Mouse (Mus musculus) central nervous system, embryonic 11.5 days (tissue): ENCODE measurements around the gene Eml2. TPM values are rescaled to one million over a fixed set of nuclear protein-coding genes. Genes with fewer than 3 reads are reported as not detected.

Source experiments
- polyA plus RNA-seq: library from polyadenylated mRNA; depleted of rRNA; stranded (reverse); fragments of >200 nt; gene quantifications from 2 replicates; pipeline ENCODE4 v1.2.3, GENCODE M21; 2012; rRNA removed

Gene Eml2
- polyA plus RNA-seq = 26.1 and 34.5 TPM in 2 replicates

GRCm38 (mm10) chr7:19175708-19176515 is at the start of gene Eml2:
Gene Eml2 (plus strand): TSS chr7:19176421.

GRCm38 (mm10) chr7:19148875-19149541 is 27.2 kb upstream of the Eml2 start, which contains the start of gene Qpctl:
Gene Qpctl (minus strand): TSS chr7:19149291.

GRCm38 (mm10) chr7:19149626-19150025 is 26.6 kb upstream of the Eml2 start, which contains the start of gene Snrpd2:
Gene Snrpd2 (plus strand): TSS chr7:19149722.

GRCm38 (mm10) chr7:19165656-19166423 is 10.4 kb upstream of the Eml2 start, which contains the start of gene Gipr:
Gene Gipr (minus strand): TSS chr7:19166127.

GRCm38 (mm10) chr7:19211996-19212755 is 36.0 kb downstream of the Eml2 start, which contains the start of gene Gpr4:
Gene Gpr4 (plus strand): TSS chr7:19212538.

GRCm38 (mm10) chr7:19227883-19228792 is 51.9 kb downstream of the Eml2 start, which contains the start of gene Opa3:
Gene Opa3 (plus strand): TSS chr7:19228334.

Other genes starting within 250 kb of the Eml2 start
- 0.32 and 0.84 TPM in 2 replicates for gene Nanos2, start 189.0 kb upstream of the Eml2 start, polyA plus RNA-seq
- 7.1 and 7.9 TPM in 2 replicates for gene Mypop, start 185.2 kb upstream of the Eml2 start, polyA plus RNA-seq
- 31.9 and 58.6 TPM in 2 replicates for gene Irf2bp1, start 172.4 kb upstream of the Eml2 start, polyA plus RNA-seq
- gene Foxa3, start 152.9 kb upstream of the Eml2 start, polyA plus RNA-seq = 0.57 and 0.67 TPM in 2 replicates
- gene Sympk, start 152.0 kb upstream of the Eml2 start, polyA plus RNA-seq = 84.7 and 90.8 TPM in 2 replicates
- gene Rsph6a, start 121.7 kb upstream of the Eml2 start, polyA plus RNA-seq = 0.02 and 0.11 TPM in 2 replicates
- 85.3 and 111 TPM in 2 replicates for gene Dmwd, start 100.2 kb upstream of the Eml2 start, polyA plus RNA-seq
- 67.7 and 68.8 TPM in 2 replicates for gene Dmpk, start 92.6 kb upstream of the Eml2 start, polyA plus RNA-seq
- gene Six5, start 81.8 kb upstream of the Eml2 start, polyA plus RNA-seq = 35.0 and 44.6 TPM in 2 replicates
- 0.97 and 3.3 TPM in 2 replicates for gene Gm4969, start 58.1 kb upstream of the Eml2 start, polyA plus RNA-seq
- gene Fbxo46, start 56.6 kb upstream of the Eml2 start, polyA plus RNA-seq = 10.6 and 11.1 TPM in 2 replicates
- 9.8 and 13.3 TPM in 2 replicates for gene Qpctl, start 27.1 kb upstream of the Eml2 start, polyA plus RNA-seq
- gene Snrpd2, start 26.7 kb upstream of the Eml2 start, polyA plus RNA-seq = 200 and 212 TPM in 2 replicates
- 2.4 and 3.1 TPM in 2 replicates for gene Gipr, start 10.3 kb upstream of the Eml2 start, polyA plus RNA-seq
- 1.6 and 4.5 TPM in 2 replicates for gene Gpr4, start 36.1 kb downstream of the Eml2 start, polyA plus RNA-seq
- gene Opa3, start 51.9 kb downstream of the Eml2 start, polyA plus RNA-seq = 24.3 and 29.1 TPM in 2 replicates
- 67.2 and 70.5 TPM in 2 replicates for gene Vasp, start 95.4 kb downstream of the Eml2 start, polyA plus RNA-seq
- 0.10 and 0.32 TPM in 2 replicates for gene Ppm1n, start 103.6 kb downstream of the Eml2 start, polyA plus RNA-seq
- gene Rtn2, start 106.2 kb downstream of the Eml2 start, polyA plus RNA-seq = 46.8 and 47.1 TPM in 2 replicates
- gene Fosb, start 133.6 kb downstream of the Eml2 start, polyA plus RNA-seq = 0.06 and 0.07 TPM in 2 replicates
- 63.7 and 67.6 TPM in 2 replicates for gene Ercc1, start 168.4 kb downstream of the Eml2 start, polyA plus RNA-seq
- gene Cd3eap, start 183.1 kb downstream of the Eml2 start, polyA plus RNA-seq = 13.1 and 16.6 TPM in 2 replicates
- gene Ppp1r13l, start 183.3 kb downstream of the Eml2 start, polyA plus RNA-seq = 11.1 and 11.8 TPM in 2 replicates
- gene Ercc2, start 205.6 kb downstream of the Eml2 start, polyA plus RNA-seq = 53.3 and 59.0 TPM in 2 replicates
- gene Klc3, start 227.7 kb downstream of the Eml2 start, polyA plus RNA-seq = 1.8 and 2.0 TPM in 2 replicates
- 0.40 and 0.76 TPM in 2 replicates for gene Ckm, start 228.4 kb downstream of the Eml2 start, polyA plus RNA-seq